In genomic region chr7:112030594-112030993, GRCm38 (mm10) we compare ENCODE assay signal across 16 mouse cellular contexts.
"Had no signal": no experiment of that assay in that cellular context is flagged by ENCODE, and none has a peak within 500 bp of the region (broad histone marks: within the 10 kb centered on the region; RNA-seq: fewer than 3 reads in every experiment).

No protein-coding gene starts in this region.

- DNase-seq: kidney, adult 18-20 months; kidney, adult 9 months; kidney, postnatal 14 days; kidney, postnatal 4 days; liver, embryonic 13.5 days; lung, embryonic 14.5 days; lung, postnatal 10 days; lung, postnatal 36 days; midbrain, embryonic 14.5 days; retina, postnatal 1 day; thymus, adult 18-20 months; thymus, postnatal 36 days had no signal

- H3K27ac ChIP-seq: limb, embryonic 10.5 days; limb, embryonic 13.5 days; liver, embryonic 13.5 days; neural tube, embryonic 13.5 days had no signal

- H3K9me3 ChIP-seq: limb, embryonic 10.5 days; limb, embryonic 13.5 days; liver, embryonic 13.5 days; neural tube, embryonic 13.5 days had no signal

- H3K4me3 ChIP-seq: limb, embryonic 10.5 days; limb, embryonic 13.5 days; liver, embryonic 13.5 days; neural tube, embryonic 13.5 days had no signal

- H3K4me2 ChIP-seq: limb, embryonic 13.5 days; liver, embryonic 13.5 days; lung, embryonic 14.5 days; midbrain, embryonic 11.5 days; neural tube, embryonic 13.5 days had no signal

- H3K27me3 ChIP-seq: limb, embryonic 13.5 days; liver, embryonic 13.5 days; neural tube, embryonic 13.5 days had no signal

- H3K36me3 ChIP-seq: liver, embryonic 13.5 days; neural tube, embryonic 13.5 days had no signal

- H3K9ac ChIP-seq: limb, embryonic 13.5 days; liver, embryonic 13.5 days; lung, embryonic 14.5 days; neural tube, embryonic 13.5 days had no signal
